Mouse (Mus musculus) embryonic facial prominence, embryonic 14.5 days (tissue): Measurements from ENCODE around the gene Hmcn1. TPM values are rescaled to one million over a fixed set of nuclear protein-coding genes. Genes with fewer than 3 reads are reported as not detected.

Experiments used
- ATAC-seq: fragments of 200-750 bp; cut with Nextera tagmentation; 2 replicates; pipeline ENCODE4 v1.8.0; 2017; ENCODE audit warnings: low read depth, moderate number of reproducible peaks, moderate TSS enrichment
- DNase-seq: peaks from one replicate; pipeline ENCODE4 v3.0.0-alpha.2; 2015; ENCODE audit warnings: low spot score
- H3K27ac ChIP-seq: fragments of 300-500 bp; sonication (generic); replicated peaks from 2 replicates; pipeline ENCODE4 v1.5.1; 2014; ENCODE audit warnings: low read depth, mild to moderate bottlenecking, low read length, moderate library complexity
- H3K27me3 ChIP-seq: fragments of 300-500 bp; sonication (generic); replicated peaks from 2 replicates; pipeline ENCODE4 v1.6.1; 2014; ENCODE audit warnings: low read length; ENCODE audit not compliant: control insufficient read depth, insufficient read depth
- H3K36me3 ChIP-seq: fragments of 300-500 bp; sonication (generic); 2 replicates; pipeline ENCODE4 v1.6.1; 2014; ENCODE audit warnings: low read length, mixed read lengths; ENCODE audit not compliant: control insufficient read depth, insufficient read depth
- H3K4me1 ChIP-seq: fragments of 300-500 bp; sonication (generic); 2 replicates; pipeline ENCODE4 v1.6.1; 2014; ENCODE audit warnings: antibody characterized with exemption, low read length; ENCODE audit not compliant: control insufficient read depth, insufficient read depth
- H3K4me2 ChIP-seq: fragments of 300-500 bp; sonication (generic); 2 replicates; pipeline ENCODE4 v1.6.1; 2014; ENCODE audit warnings: low read depth, mild to moderate bottlenecking, low read length, moderate library complexity, mixed read lengths
- H3K4me3 ChIP-seq: fragments of 300-500 bp; sonication (generic); 2 replicates; pipeline ENCODE4 v1.5.1; 2014; ENCODE audit warnings: low read depth, mild to moderate bottlenecking, low read length
- H3K9ac ChIP-seq: fragments of 300-500 bp; sonication (generic); 2 replicates; pipeline ENCODE4 v1.6.1; 2014; ENCODE audit warnings: low read depth, mild to moderate bottlenecking, low read length, moderate library complexity, mixed read lengths
- H3K9me3 ChIP-seq: fragments of 300-500 bp; sonication (generic); 2 replicates; pipeline ENCODE4 v1.6.1; 2016; ENCODE audit warnings: low read length; ENCODE audit not compliant: control insufficient read depth
- WGBS: fragments of 180-500 bp; shearing (Covaris S2); extraction: QIAGEN DNeasy Blood & Tissue Kit; methylation state at CpG from one replicate; pipeline ENCODE4 v1.1.7; 2014; 5-methylcytosine and 5-hydroxymethylcytosine counted together
- polyA plus RNA-seq: library from polyadenylated mRNA; unstranded; fragments of >200 nt; fragmentation: Nextera tagmentation; extraction: Ambion mirVana; gene quantifications from 2 replicates; pipeline ENCODE4 v1.2.1, GENCODE M21; 2014

Hmcn1 gene
- polyA plus RNA-seq, 1 experiment from 2014 or later: 30.7 TPM

GRCm38 (mm10) chr1:150804235-150805099, 188.8 kb downstream of the Hmcn1 start:
- WGBS: 48% methylated on average over 9 of the region's 9 CpGs
- Histone ChIP-seq H3K4me2 (no peak overlapping the region), H3K27ac (no peak overlapping the region), H3K27me3 (no peaks in the 10 kb centered on the region), H3K4me1 (no peaks in the 10 kb centered on the region), H3K36me3 (0 out of 2 replicates have a peak, but pooled peaks cover 13% of the 10 kb centered on the region), H3K4me3 (no peak overlapping the region), H3K9ac (no peak overlapping the region), H3K9me3 (no peaks in the 10 kb centered on the region)
- DNase-seq (peak; percentile 66), ATAC-seq (peak; percentile 74)

- Histone ChIP-seq H3K27ac (no peak overlapping the region), H3K4me3 (no peak overlapping the region), H3K9ac (no peak overlapping the region), H3K9me3 (0 out of 2 replicates have a peak, but pooled peaks cover 3% of the 10 kb centered on the region), H3K4me1 (no peaks in the 10 kb centered on the region), H3K4me2 (no peak overlapping the region), H3K36me3 (peaks cover 19% of the 10 kb centered on the region), H3K27me3 (no peaks in the 10 kb centered on the region)
- 87% methylated on average over 12 of the region's 12 CpGs for WGBS
- ATAC-seq: no peak
- DNase-seq: no peak
Observed at GRCm38 (mm10) chr1:150802642-150803041, 190.6 kb downstream of the Hmcn1 start.

GRCm38 (mm10) chr1:150800611-150801263, 192.5 kb downstream of the Hmcn1 start:
- no peaks in the 10 kb centered on the region for H3K4me1 ChIP-seq
- peaks cover 28% of the 10 kb centered on the region for H3K36me3 ChIP-seq
- H3K9me3 ChIP-seq: 0 out of 2 replicates have a peak, but pooled peaks cover 11% of the 10 kb centered on the region
- peak; percentile 23 for DNase-seq
- H3K4me2 ChIP-seq: no peak overlapping the region
- 0 out of 2 replicates have a peak overlapping the region, but pooled peaks have one; percentile 15 for H3K27ac ChIP-seq
- H3K4me3 ChIP-seq: no peak overlapping the region
- 80% methylated on average over 8 of the region's 8 CpGs for WGBS
- no peak overlapping the region for H3K9ac ChIP-seq
- no peak for ATAC-seq
- no peaks in the 10 kb centered on the region for H3K27me3 ChIP-seq

GRCm38 (mm10) chr1:150798651-150799050, 194.6 kb downstream of the Hmcn1 start:
- H3K36me3 ChIP-seq: peaks cover 27% of the 10 kb centered on the region
- no peak overlapping the region for H3K4me3 ChIP-seq
- 91% methylated on average over 5 of the region's 5 CpGs for WGBS
- no peaks in the 10 kb centered on the region for H3K27me3 ChIP-seq
- H3K4me1 ChIP-seq: no peaks in the 10 kb centered on the region
- no peak overlapping the region for H3K4me2 ChIP-seq
- H3K9me3 ChIP-seq: 0 out of 2 replicates have a peak, but pooled peaks cover 13% of the 10 kb centered on the region
- H3K9ac ChIP-seq: no peak overlapping the region
- no peak for DNase-seq
- no peak for ATAC-seq
- H3K27ac ChIP-seq: no peak overlapping the region

GRCm38 (mm10) chr1:150786746-150787145, 206.5 kb downstream of the Hmcn1 start:
- Histone ChIP-seq H3K27ac (no peak overlapping the region), H3K27me3 (no peaks in the 10 kb centered on the region), H3K4me1 (no peaks in the 10 kb centered on the region), H3K4me3 (no peak overlapping the region), H3K4me2 (no peak overlapping the region), H3K36me3 (peaks cover 3% of the 10 kb centered on the region; the same call in 1 of the 2 replicates), H3K9ac (no peak overlapping the region), H3K9me3 (no peaks in the 10 kb centered on the region)
- ATAC-seq: no peak
- 77% methylated on average over 6 of the region's 6 CpGs for WGBS
- DNase-seq: no peak

- H3K27ac ChIP-seq: no peak overlapping the region
- no peaks in the 10 kb centered on the region for H3K9me3 ChIP-seq
- no peak overlapping the region for H3K4me2 ChIP-seq
- H3K27me3 ChIP-seq: no peaks in the 10 kb centered on the region
- H3K4me3 ChIP-seq: no peak overlapping the region
- H3K36me3 ChIP-seq: peaks cover 3% of the 10 kb centered on the region; the same call in 1 of the 2 replicates
- ATAC-seq (no peak), DNase-seq (no peak)
- 73% methylated on average over 15 of the region's 15 CpGs for WGBS
- H3K4me1 ChIP-seq: no peaks in the 10 kb centered on the region
- no peak overlapping the region for H3K9ac ChIP-seq
Observed at GRCm38 (mm10) chr1:150783070-150783842, 210.0 kb downstream of the Hmcn1 start.

GRCm38 (mm10) chr1:150779902-150780301, 213.3 kb downstream of the Hmcn1 start:
- no peak overlapping the region for H3K9ac ChIP-seq
- peaks cover 12% of the 10 kb centered on the region for H3K4me1 ChIP-seq
- H3K36me3 ChIP-seq: peaks cover 3% of the 10 kb centered on the region; the same call in 1 of the 2 replicates
- no peak overlapping the region for H3K4me3 ChIP-seq
- DNase-seq (no peak), ATAC-seq (no peak)
- H3K27ac ChIP-seq: no peak overlapping the region
- H3K9me3 ChIP-seq: no peaks in the 10 kb centered on the region
- no peak overlapping the region for H3K4me2 ChIP-seq
- WGBS: 41% methylated on average over 2 of the region's 2 CpGs
- no peaks in the 10 kb centered on the region; the same call in 1 of the 2 replicates for H3K27me3 ChIP-seq

GRCm38 (mm10) chr1:150776741-150777140, 216.5 kb downstream of the Hmcn1 start:
- H3K27ac ChIP-seq: no peak overlapping the region
- ATAC-seq (no peak), DNase-seq (no peak)
- H3K4me1 ChIP-seq: peaks cover 15% of the 10 kb centered on the region
- H3K4me3 ChIP-seq: no peak overlapping the region
- H3K9me3 ChIP-seq: no peaks in the 10 kb centered on the region
- H3K36me3 ChIP-seq: no peaks in the 10 kb centered on the region
- no peak overlapping the region for H3K4me2 ChIP-seq
- no peaks in the 10 kb centered on the region; the same call in 1 of the 2 replicates for H3K27me3 ChIP-seq
- H3K9ac ChIP-seq: no peak overlapping the region
